9 mouse cellular contexts compared by ENCODE assay signal in the genomic region with DNA sequence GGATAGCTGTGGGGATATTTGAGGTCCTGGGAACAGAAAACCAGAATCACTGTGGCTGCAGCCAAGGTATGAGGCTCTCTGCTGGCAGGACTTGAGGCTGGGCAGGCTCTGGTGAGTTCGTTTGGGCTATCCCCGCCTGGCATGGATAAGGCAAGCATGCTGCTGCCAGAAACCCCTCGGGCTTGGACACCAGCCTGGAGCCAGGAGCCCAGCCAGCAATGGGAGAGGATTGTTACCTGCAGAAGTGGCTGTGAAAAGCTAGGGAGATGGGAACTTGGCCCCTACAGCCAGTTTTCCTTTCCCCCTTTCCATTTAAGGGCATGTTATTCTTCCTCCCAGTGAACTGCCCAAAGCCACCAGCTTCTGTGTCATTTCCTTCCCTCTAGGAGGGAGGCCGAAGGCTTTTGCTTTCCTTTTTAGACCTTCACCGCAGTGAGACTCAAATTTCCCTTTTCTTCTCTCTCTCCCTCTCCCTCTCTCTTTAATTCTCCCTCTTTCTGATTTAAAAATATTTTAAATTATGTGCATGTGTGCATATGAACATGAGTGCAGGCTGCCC. TPM values are rescaled to one million over a fixed set of nuclear protein-coding genes. Genes with fewer than 3 reads are reported as not detected.
DNase-seq lines count a peak whose midpoint lies in the region; ATAC-seq and TF ChIP-seq lines count a peak whose summit lies in the region.
"Had no signal": no experiment of that assay in that cellular context is flagged by ENCODE, and none has a peak within 500 bp of the region (broad histone marks: within the 10 kb centered on the region; RNA-seq: fewer than 3 reads in every experiment).

No protein-coding gene starts in this region.

- H3K36me3 ChIP-seq in forebrain, embryonic 10.5 days (replicated peaks) = no peaks in the 10 kb centered on the region
- no peaks in the 10 kb centered on the region for H3K36me3 ChIP-seq in forebrain, postnatal 0 days (ENCODE audit: insufficient read depth)

- H3K9ac ChIP-seq in forebrain, postnatal 0 days = no peak overlapping the region

- 69% methylated on average over 5 of the region's 5 CpGs for WGBS in forebrain, embryonic 10.5 days
- WGBS in forebrain, postnatal 0 days = 52% methylated on average over 5 of the region's 5 CpGs

- 0 out of 2 replicates have a peak overlapping the region, but pooled peaks have one; percentile 30 for H3K27ac ChIP-seq in forebrain, embryonic 10.5 days
- H3K27ac ChIP-seq in forebrain, postnatal 0 days (ENCODE audit: low read depth, low read length) = no peak overlapping the region

- intact Hi-C loops in heart, postnatal 36 days (cut with DNase I) = no loop called here

- peaks cover 13% of the 10 kb centered on the region for H3K4me1 ChIP-seq in forebrain, embryonic 10.5 days
- peaks cover 4% of the 10 kb centered on the region; the same call in 1 of the 2 replicates for H3K4me1 ChIP-seq in forebrain, postnatal 0 days (ENCODE audit: insufficient read depth)

- no peak for ATAC-seq in forebrain, postnatal 0 days
- peak; percentile 83 for ATAC-seq in megakaryocyte progenitor cell, adult 5-6 weeks (replicated peaks; ENCODE audit: poor library complexity)

- no peak overlapping the region for H3K4me2 ChIP-seq in forebrain, postnatal 0 days (ENCODE audit: low read depth)

- no peak overlapping the region for H3K4me3 ChIP-seq in forebrain, embryonic 10.5 days
- no peak overlapping the region for H3K4me3 ChIP-seq in forebrain, postnatal 0 days (ENCODE audit: low read depth, low read length)

- no peaks in the 10 kb centered on the region for H3K9me3 ChIP-seq in forebrain, embryonic 10.5 days
- H3K9me3 ChIP-seq in forebrain, postnatal 0 days (ENCODE audit: low read length) = no peaks in the 10 kb centered on the region

- DNase-seq in forebrain, embryonic 10.5 days (ENCODE audit: extremely low spot score, low spot score) = no peak
- no peak for DNase-seq in forebrain, postnatal 0 days
- peak; percentile 24 for DNase-seq in ovary, adult 18-20 months (ENCODE audit: low spot score)
- DNase-seq in ovary, postnatal 14 days (ENCODE audit: low spot score) = no peak
- peak; percentile 63 to 64 for DNase-seq in heart, postnatal 36 days
- no peak for DNase-seq in frontal cortex, postnatal 36 days (ENCODE audit: low spot score in 2 of 2)
- no peak for DNase-seq in right cerebral cortex, postnatal 25 days

- H3K27me3 ChIP-seq in forebrain, embryonic 10.5 days (ENCODE audit: poor library complexity, severe bottlenecking) = no peaks in the 10 kb centered on the region
- H3K27me3 ChIP-seq in forebrain, postnatal 0 days (ENCODE audit: insufficient read depth, low read length) = no peaks in the 10 kb centered on the region

- TF ChIP-seq CTCF in forebrain, postnatal 0 days (IDR thresholded peaks at IDR 0.05; ENCODE audit: low read depth) = no peak

RNA-seq across cellular contexts. Expression of a gene that starts 15.2 kb away (rescaled TPM):
- polyA plus RNA-seq in forebrain, embryonic 10.5 days (2016; fragmentation: Nextera tagmentation; extraction: Ambion mirVana) = 0.20 and 0.27 TPM in 2 replicates
- 4.6 and 11.6 TPM in 2 replicates for total RNA-seq in forebrain, postnatal 0 days (2014; rRNA removed)
- 6.8 and 8.6 TPM in 2 replicates for polyA plus RNA-seq in forebrain, postnatal 0 days (2015; fragmentation: Nextera tagmentation; extraction: Ambion mirVana)
- total RNA-seq in heart, postnatal 36 days (2021) = under 1 TPM; 0.31 to 0.38 TPM
- not detected in 2 replicates for total RNA-seq in megakaryocyte progenitor cell, adult 5-6 weeks (2015)
- total RNA-seq in megakaryocyte progenitor cell, adult 5-6 weeks (2017) = not detected in 2 replicates

RNA-seq across cellular contexts. Expression of a gene that starts 34.2 kb away (rescaled TPM):
- polyA plus RNA-seq in forebrain, embryonic 10.5 days (2016; fragmentation: Nextera tagmentation; extraction: Ambion mirVana) = not detected in 2 replicates
- not detected in 2 replicates for total RNA-seq in forebrain, postnatal 0 days (2014; rRNA removed)
- 0.15 TPM in 1 of 2 replicates, not detected in the other for polyA plus RNA-seq in forebrain, postnatal 0 days (2015; fragmentation: Nextera tagmentation; extraction: Ambion mirVana)
- total RNA-seq in heart, postnatal 36 days (2021) = not detected
- total RNA-seq in megakaryocyte progenitor cell, adult 5-6 weeks (2015) = not detected in 2 replicates
- not detected in 2 replicates for total RNA-seq in megakaryocyte progenitor cell, adult 5-6 weeks (2017)
- total RNA-seq: neutrophil, adult 5-6 weeks had no signal

RNA-seq across cellular contexts. Expression of a gene that starts 44.8 kb away (rescaled TPM):
- 209 and 223 TPM in 2 replicates for polyA plus RNA-seq in forebrain, embryonic 10.5 days (2016; fragmentation: Nextera tagmentation; extraction: Ambion mirVana)
- 112 and 136 TPM in 2 replicates for total RNA-seq in forebrain, postnatal 0 days (2014; rRNA removed)
- polyA plus RNA-seq in forebrain, postnatal 0 days (2015; fragmentation: Nextera tagmentation; extraction: Ambion mirVana) = 154 and 183 TPM in 2 replicates
- 10 to 100 TPM; 90.4 to 96.5 TPM for total RNA-seq in heart, postnatal 36 days (2021)
- 21.1 and 26.4 TPM in 2 replicates for total RNA-seq in megakaryocyte progenitor cell, adult 5-6 weeks (2015)
- total RNA-seq in megakaryocyte progenitor cell, adult 5-6 weeks (2017) = 73.3 and 75.1 TPM in 2 replicates

Comparison
In these comparisons a context has a peak if more than half of its experiments do, and no peak if none do; other contexts are left out.
1. DNase-seq: peak in ovary, adult 18-20 months (single experiment) and heart, postnatal 36 days (2 of 2); none in forebrain, embryonic 10.5 days (single experiment), forebrain, postnatal 0 days (single experiment), ovary, postnatal 14 days (single experiment), frontal cortex, postnatal 36 days (0 of 2) and right cerebral cortex, postnatal 25 days (single experiment).